Mouse (Mus musculus): Measurements from ENCODE around the gene Sgpp2. TPM values are rescaled to one million over a fixed set of nuclear protein-coding genes. Genes with fewer than 3 reads are reported as not detected.

The Sgpp2 gene
- total RNA-seq, 4 experiments from 2014 or later: 3.6 to 10.5 (median 6.4) TPM

GRCm38 (mm10) chr1:78452544-78452943, 142.4 kb downstream of the Sgpp2 start:
- DNase-seq: no peak

- no peak for DNase-seq
These were observed 143.7 kb downstream of the Sgpp2 start for GRCm38 (mm10) chr1:78453886-78454285.

- no peak for DNase-seq
These were observed 144.5 kb downstream of the Sgpp2 start for GRCm38 (mm10) chr1:78454659-78455058.

Other genes starting within 250 kb of the Sgpp2 start
- not detected for gene Pax3, start 113.2 kb upstream of the Sgpp2 start, total RNA-seq (2022)
- 10 to 100 TPM; 56.5 to 81.0 (median 69.4) TPM for gene Farsb, start 178.6 kb downstream of the Sgpp2 start, total RNA-seq (2022)
- gene Mogat1, start 200.6 kb downstream of the Sgpp2 start, total RNA-seq (2022): 1 to 10 TPM; 2.3 to 4.2 (median 2.5) TPM
- under 1 TPM; 0.09 to 0.40 (median 0.29) TPM for gene BC035947, start 201.8 kb downstream of the Sgpp2 start, total RNA-seq (2022)

All from adrenal gland, adult 8-10 months (tissue).